Comparison of ENCODE assay signal across 15 mouse cellular contexts in genomic region chr14:62175384-62176048, GRCm38 (mm10).
DNase-seq lines count a peak whose midpoint lies in the region; ATAC-seq and TF ChIP-seq lines count a peak whose summit lies in the region.
"Had no signal": no experiment of that assay in that cellular context is flagged by ENCODE, and none has a peak within 500 bp of the region (broad histone marks: within the 10 kb centered on the region; RNA-seq: fewer than 3 reads in every experiment).

No protein-coding gene starts in this region.

- H3K36me3 ChIP-seq in heart, embryonic 13.5 days: no peaks in the 10 kb centered on the region
- H3K36me3 ChIP-seq in lung, postnatal 0 days (ENCODE audit: insufficient read depth, low read length): no peaks in the 10 kb centered on the region
- no peaks in the 10 kb centered on the region for H3K36me3 ChIP-seq in limb, embryonic 13.5 days
- H3K36me3 ChIP-seq: neural tube, embryonic 12.5 days had no signal

- H3K4me3 ChIP-seq in heart, embryonic 13.5 days: no peak overlapping the region
- H3K4me3 ChIP-seq in lung, postnatal 0 days (ENCODE audit: low read depth, low read length): no peak overlapping the region
- no peak overlapping the region for H3K4me3 ChIP-seq in limb, embryonic 13.5 days
- H3K4me3 ChIP-seq: neural tube, embryonic 12.5 days had no signal

- no peaks in the 10 kb centered on the region for H3K27me3 ChIP-seq in heart, embryonic 13.5 days (replicated peaks)
- no peaks in the 10 kb centered on the region for H3K27me3 ChIP-seq in lung, postnatal 0 days (replicated peaks; ENCODE audit: insufficient read depth, low read length)
- no peaks in the 10 kb centered on the region for H3K27me3 ChIP-seq in limb, embryonic 13.5 days
- H3K27me3 ChIP-seq: neural tube, embryonic 12.5 days had no signal

- WGBS in heart, embryonic 13.5 days: 47% methylated on average over 12 of the region's 12 CpGs
- 52% methylated on average over 12 of the region's 12 CpGs for WGBS in lung, postnatal 0 days
- WGBS in limb, embryonic 13.5 days: 36% methylated on average over 12 of the region's 12 CpGs

- peaks cover 46% of the 10 kb centered on the region for H3K4me1 ChIP-seq in heart, embryonic 13.5 days
- no peaks in the 10 kb centered on the region; the same call in 1 of the 2 replicates for H3K4me1 ChIP-seq in lung, postnatal 0 days (ENCODE audit: insufficient read depth, low read depth, low read length)
- peaks cover 51% of the 10 kb centered on the region for H3K4me1 ChIP-seq in limb, embryonic 13.5 days

- no peak for TF ChIP-seq CTCF in lung, postnatal 0 days (IDR thresholded peaks at IDR 0.05)

- H3K9me3 ChIP-seq in heart, embryonic 13.5 days: no peaks in the 10 kb centered on the region
- no peaks in the 10 kb centered on the region for H3K9me3 ChIP-seq in lung, postnatal 0 days (ENCODE audit: low read length)
- H3K9me3 ChIP-seq in limb, embryonic 13.5 days: no peaks in the 10 kb centered on the region
- H3K9me3 ChIP-seq: neural tube, embryonic 12.5 days had no signal

- H3K4me2 ChIP-seq in heart, embryonic 13.5 days: no peak overlapping the region
- no peak overlapping the region for H3K4me2 ChIP-seq in lung, postnatal 0 days (replicated peaks; ENCODE audit: low read depth, low read length)
- no peak overlapping the region for H3K4me2 ChIP-seq in limb, embryonic 13.5 days (replicated peaks)
- H3K4me2 ChIP-seq: hindbrain, embryonic 14.5 days; neural tube, embryonic 12.5 days had no signal

- ATAC-seq in heart, embryonic 13.5 days (ENCODE audit: extremely low read depth, insufficient number of reproducible peaks, low FRiP score, low TSS enrichment): no peak
- 0 out of 2 replicates have a peak, but pooled peaks have one; percentile 12 for ATAC-seq in lung, postnatal 0 days
- ATAC-seq in limb, embryonic 13.5 days (ENCODE audit: low FRiP score, low read depth): peak; percentile 55; the same call in 1 of the 2 replicates
- ATAC-seq: forebrain, postnatal 0 days; intestine, postnatal 0 days had no signal

- H3K9ac ChIP-seq in heart, embryonic 13.5 days: no peak overlapping the region
- no peak overlapping the region for H3K9ac ChIP-seq in lung, postnatal 0 days (replicated peaks; ENCODE audit: low read depth)
- no peak overlapping the region for H3K9ac ChIP-seq in limb, embryonic 13.5 days
- H3K9ac ChIP-seq: forebrain, postnatal 0 days; hindbrain, embryonic 14.5 days; neural tube, embryonic 12.5 days had no signal

- peak overlapping the region; percentile 21; the same call in 1 of the 2 replicates for H3K27ac ChIP-seq in heart, embryonic 13.5 days (replicated peaks)
- H3K27ac ChIP-seq in lung, postnatal 0 days (ENCODE audit: low read length): no peak overlapping the region
- peak overlapping the region; percentile 63 for H3K27ac ChIP-seq in limb, embryonic 13.5 days
- H3K27ac ChIP-seq: hindbrain, embryonic 14.5 days; neural tube, embryonic 12.5 days had no signal

- no peak for TF ChIP-seq EP300 in lung, postnatal 0 days (IDR thresholded peaks at IDR 0.05)

- DNase-seq in heart, adult 11 months: no peak
- DNase-seq in lung, postnatal 0 days (ENCODE audit: low spot score): no peak
- DNase-seq in lung, postnatal 14 days: no peak
- DNase-seq in thymus, postnatal 25 days: peak; percentile 15
- no peak for DNase-seq in adipocyte (ENCODE audit: low spot score)
- DNase-seq: cerebellum, adult 11-12 months; cerebellum, postnatal 36 days; forebrain, postnatal 0 days; heart, postnatal 10 days; right cerebral cortex, postnatal 14 days had no signal
